Mouse (Mus musculus): Measurements from ENCODE around the gene Them5.

DNA sequence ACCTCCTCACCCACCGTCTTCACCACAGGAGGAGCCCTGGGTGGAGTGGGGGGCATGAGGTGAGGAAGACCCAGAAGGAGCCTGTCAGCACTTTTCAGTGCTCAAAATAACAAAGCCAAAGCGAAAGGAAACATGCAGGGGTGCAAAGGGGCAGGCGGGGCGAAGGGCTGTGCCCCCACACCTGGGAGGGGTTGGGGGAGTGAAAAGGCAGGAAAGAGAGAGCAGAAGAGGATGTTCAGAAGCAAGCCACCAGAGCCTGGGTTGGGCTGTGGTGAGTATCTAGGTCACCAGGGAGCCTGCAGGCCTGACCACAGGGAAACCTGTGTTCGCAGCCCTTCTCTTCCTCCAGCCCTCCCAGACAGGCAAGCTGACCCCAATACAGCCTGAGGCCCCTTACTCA, 46.1 kb downstream of the Them5 start:
- TF ChIP-seq POLR2A (IDR thresholded peaks at IDR 0.05; ENCODE audit: extremely low read depth, insufficient read depth, low read length): no peak
- no peak for TF ChIP-seq CTCF (IDR thresholded peaks at IDR 0.05; ENCODE audit: low read depth, low read length)
